Mouse (Mus musculus) heart, embryonic 12.5 days (tissue): ENCODE measurements around the gene Ccdc70. TPM values are rescaled to one million over a fixed set of nuclear protein-coding genes. Genes with fewer than 3 reads are reported as not detected.

ENCODE experiments used
- ATAC-seq: fragments of 200-750 bp; cut with Nextera tagmentation; 2 replicates; pipeline ENCODE4 v1.8.0; 2017; ENCODE audit warnings: moderate TSS enrichment, moderate library complexity; ENCODE audit not compliant: insufficient number of reproducible peaks, low FRiP score
- H3K27ac ChIP-seq: fragments of 300-500 bp; sonication (generic); 2 replicates; pipeline ENCODE4 v1.5.1; 2016; ENCODE audit warnings: mild to moderate bottlenecking, moderate library complexity; ENCODE audit not compliant: poor library complexity, severe bottlenecking
- H3K27me3 ChIP-seq: fragments of 300-500 bp; sonication (generic); replicated peaks from 2 replicates; pipeline ENCODE4 v1.6.1; 2016; ENCODE audit warnings: mild to moderate bottlenecking, moderate library complexity
- H3K36me3 ChIP-seq: fragments of 300-500 bp; sonication (generic); 2 replicates; pipeline ENCODE4 v1.6.1; 2016; ENCODE audit warnings: mild to moderate bottlenecking, moderate library complexity
- H3K4me1 ChIP-seq: fragments of 300-500 bp; sonication (generic); replicated peaks from 2 replicates; pipeline ENCODE4 v1.6.1; 2016; ENCODE audit warnings: mild to moderate bottlenecking
- H3K4me2 ChIP-seq: fragments of 300-500 bp; sonication (generic); 2 replicates; pipeline ENCODE4 v1.6.1; 2016; ENCODE audit warnings: mild to moderate bottlenecking, moderate library complexity
- H3K4me3 ChIP-seq: fragments of 300-500 bp; sonication (generic); 2 replicates; pipeline ENCODE4 v1.5.1; 2016; ENCODE audit warnings: mild to moderate bottlenecking
- H3K9ac ChIP-seq: fragments of 300-500 bp; sonication (generic); 2 replicates; pipeline ENCODE4 v1.6.1; 2016; ENCODE audit warnings: mild to moderate bottlenecking, moderate library complexity
- H3K9me3 ChIP-seq: fragments of 300-500 bp; sonication (generic); replicated peaks from 2 replicates; pipeline ENCODE4 v1.6.1; 2016; ENCODE audit warnings: mild to moderate bottlenecking, moderate library complexity
- WGBS: fragments of 180-500 bp; shearing (Covaris S2); methylation state at CpG from one replicate; pipeline ENCODE4 v1.1.7; 2016; 5-methylcytosine and 5-hydroxymethylcytosine counted together
- polyA plus RNA-seq: library from polyadenylated mRNA; unstranded; fragments of >200 nt; fragmentation: Nextera tagmentation; extraction: Ambion mirVana; gene quantifications from 2 replicates; pipeline ENCODE4 v1.2.1, GENCODE M21; 2016

Gene Ccdc70
- polyA plus RNA-seq, 1 experiment from 2014 or later = not detected

DNA sequence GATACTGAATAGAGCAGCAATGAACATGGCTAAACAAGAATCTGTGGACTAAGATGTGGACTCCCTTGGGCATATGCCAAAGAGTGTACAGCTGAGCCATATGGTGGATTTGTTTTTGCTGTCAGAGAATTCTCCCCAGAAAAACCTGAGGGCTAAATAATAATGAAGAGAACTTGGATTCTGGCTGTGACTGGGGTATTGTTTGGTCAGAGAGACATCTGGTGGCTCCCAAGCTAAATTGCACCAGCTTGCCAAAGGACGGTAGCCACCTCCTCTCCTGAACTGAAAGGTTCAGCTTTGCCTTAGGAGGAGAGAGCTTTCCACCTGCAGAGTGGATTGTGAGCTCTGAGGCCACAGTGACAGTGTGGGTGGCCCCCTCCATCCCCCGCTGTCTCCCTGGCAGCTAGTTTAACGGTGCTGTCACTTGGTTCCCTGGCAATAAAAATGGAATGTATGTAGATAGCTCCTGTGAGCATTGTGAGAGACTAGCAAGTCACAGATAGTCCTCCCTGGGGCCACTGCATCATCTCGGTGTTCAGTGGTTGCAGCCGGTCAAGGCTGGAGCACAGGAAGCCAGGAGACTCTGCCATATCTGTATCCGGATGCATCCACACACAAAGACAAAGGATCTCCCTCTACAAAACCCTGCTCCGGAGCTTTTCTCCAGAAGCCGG, 12.2 kb downstream of the Ccdc70 start:
- no peaks in the 10 kb centered on the region for H3K9me3 ChIP-seq
- H3K27ac ChIP-seq = no peak overlapping the region
- no peaks in the 10 kb centered on the region for H3K36me3 ChIP-seq
- H3K4me2 ChIP-seq = no peak overlapping the region
- ATAC-seq = no peak
- 53% methylated on average over 8 of the region's 8 CpGs for WGBS
- H3K4me3 ChIP-seq = no peak overlapping the region
- H3K27me3 ChIP-seq = no peaks in the 10 kb centered on the region
- H3K4me1 ChIP-seq = no peaks in the 10 kb centered on the region
- no peak overlapping the region for H3K9ac ChIP-seq

GRCm38 (mm10) chr8:21992184-21992583, 22.6 kb downstream of the Ccdc70 start:
- Histone ChIP-seq H3K9ac (no peak overlapping the region), H3K36me3 (no peaks in the 10 kb centered on the region), H3K27ac (no peak overlapping the region), H3K9me3 (no peaks in the 10 kb centered on the region), H3K4me1 (no peaks in the 10 kb centered on the region), H3K4me3 (no peak overlapping the region), H3K27me3 (no peaks in the 10 kb centered on the region), H3K4me2 (no peak overlapping the region)
- 25% methylated on average over 6 of the region's 6 CpGs for WGBS
- peak; percentile 42; the same call in 1 of the 2 replicates for ATAC-seq

DNA sequence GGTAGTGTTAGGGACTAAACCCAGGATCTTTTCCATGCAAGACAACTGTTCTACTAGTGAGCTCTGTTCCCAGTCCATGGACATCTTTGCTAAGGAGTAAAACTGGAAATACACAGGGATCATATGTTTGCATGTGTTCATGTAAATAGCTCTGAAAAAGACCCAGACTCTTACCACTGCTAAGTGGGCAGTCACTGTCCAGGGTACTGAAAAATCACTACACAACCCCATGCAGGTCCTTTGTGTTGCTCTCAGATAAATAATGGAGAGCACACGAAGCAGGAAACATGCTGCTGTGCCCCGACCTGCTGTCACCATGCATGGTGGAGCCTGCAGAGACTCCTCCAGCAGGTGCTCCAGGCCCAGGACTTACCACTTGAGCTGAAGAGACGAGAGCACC, 25.6 kb downstream of the Ccdc70 start:
- ATAC-seq = no peak
- no peak overlapping the region for H3K4me2 ChIP-seq
- WGBS = 41% methylated on average over 3 of the region's 3 CpGs

DNA sequence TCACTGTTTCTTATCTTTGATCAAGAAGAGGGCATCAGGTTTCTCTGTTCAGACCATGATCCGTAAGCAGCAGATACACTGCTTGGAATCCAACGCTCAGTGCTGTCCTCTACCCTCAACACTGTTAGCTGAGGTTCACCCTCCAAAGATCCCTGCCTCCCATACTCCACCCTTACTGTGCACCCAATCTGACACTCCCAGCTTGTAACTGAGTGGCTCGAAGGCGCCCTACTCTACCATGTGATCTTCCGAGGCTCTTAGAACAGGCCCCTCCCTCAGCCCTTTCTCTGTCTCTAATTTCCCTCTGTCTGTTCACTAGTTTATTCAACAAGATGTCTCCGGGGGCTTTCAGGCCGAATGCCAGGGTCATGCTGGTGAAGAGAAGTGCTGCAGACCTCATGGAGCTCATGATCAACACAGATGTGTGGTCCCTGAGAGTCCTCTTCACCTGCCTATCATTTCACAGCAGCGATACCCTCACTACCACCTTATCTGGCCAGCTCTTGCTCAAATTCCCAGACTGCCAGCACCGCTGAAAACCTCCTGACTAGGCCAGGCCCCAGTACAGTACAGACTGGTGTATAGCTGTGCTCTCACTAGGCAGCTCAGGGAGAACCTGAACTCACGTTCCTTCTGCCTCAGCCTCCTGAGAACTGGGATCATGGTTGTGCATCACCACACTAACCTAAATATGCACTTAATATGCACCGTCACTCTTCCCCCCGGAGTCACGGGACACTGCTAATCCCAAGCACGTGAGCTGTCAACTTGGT, 35.4 kb downstream of the Ccdc70 start:
- H3K9me3 ChIP-seq = no peaks in the 10 kb centered on the region
- no peaks in the 10 kb centered on the region for H3K27me3 ChIP-seq
- ATAC-seq = no peak
- no peaks in the 10 kb centered on the region for H3K36me3 ChIP-seq
- no peak overlapping the region for H3K27ac ChIP-seq
- 73% methylated on average over 14 of the region's 14 CpGs for WGBS
- H3K9ac ChIP-seq = no peak overlapping the region
- 0 out of 2 replicates have a peak, but pooled peaks cover 3% of the 10 kb centered on the region for H3K4me1 ChIP-seq
- H3K4me3 ChIP-seq = no peak overlapping the region
- H3K4me2 ChIP-seq = no peak overlapping the region

More for the DNA sequence above, 25.6 kb downstream of the Ccdc70 start:
- H3K4me1 ChIP-seq = no peaks in the 10 kb centered on the region
- no peaks in the 10 kb centered on the region for H3K9me3 ChIP-seq
- no peak overlapping the region for H3K27ac ChIP-seq
- no peaks in the 10 kb centered on the region for H3K27me3 ChIP-seq
- 0 out of 2 replicates have a peak, but pooled peaks cover 2% of the 10 kb centered on the region for H3K36me3 ChIP-seq
- H3K4me3 ChIP-seq = no peak overlapping the region
- H3K9ac ChIP-seq = no peak overlapping the region

DNA sequence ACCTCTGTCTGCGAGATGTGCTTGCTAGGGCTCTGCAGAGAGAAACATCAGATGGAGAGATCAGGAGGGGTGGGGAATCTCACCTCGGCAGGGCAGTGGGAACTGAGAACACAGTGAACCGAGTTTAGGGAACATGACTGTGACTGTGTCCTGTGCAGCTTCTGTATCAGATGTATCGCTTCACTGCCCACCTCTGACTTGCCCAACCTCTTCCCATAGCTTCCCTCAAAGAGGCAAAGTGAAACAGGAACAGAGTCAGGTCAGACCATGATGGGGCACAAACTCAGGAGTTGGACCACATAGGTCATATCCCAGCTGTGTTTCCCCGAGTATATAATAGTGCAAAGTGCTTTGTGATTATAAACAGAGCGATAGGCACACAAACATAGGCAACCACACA, 36.8 kb downstream of the Ccdc70 start:
- H3K27ac ChIP-seq = no peak overlapping the region
- 76% methylated on average over 6 of the region's 6 CpGs for WGBS
- no peaks in the 10 kb centered on the region for H3K9me3 ChIP-seq

DNA sequence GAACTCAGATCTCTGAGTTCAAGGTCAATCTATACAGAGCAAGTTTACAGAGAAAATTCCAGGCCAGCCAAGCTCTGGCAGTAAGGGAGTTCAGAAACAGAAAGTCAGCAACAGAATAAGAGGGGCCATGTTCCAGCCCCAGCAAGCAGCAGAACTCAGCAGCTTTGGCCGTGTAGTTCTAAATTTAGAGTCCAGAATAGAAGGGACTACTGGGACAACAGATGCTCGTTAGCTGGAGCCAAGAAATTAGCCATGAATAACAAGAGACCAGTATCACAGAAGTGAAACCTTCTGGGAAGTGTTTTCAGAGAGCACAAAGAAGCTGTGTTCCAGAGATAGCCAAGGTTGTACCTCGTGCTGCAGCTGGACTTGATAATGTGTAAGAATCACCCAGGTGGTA, 39.8 kb downstream of the Ccdc70 start:
- H3K4me3 ChIP-seq = no peak overlapping the region
- H3K27ac ChIP-seq = no peak overlapping the region
- H3K27me3 ChIP-seq = no peaks in the 10 kb centered on the region
- no peaks in the 10 kb centered on the region for H3K9me3 ChIP-seq
- H3K4me2 ChIP-seq = no peak overlapping the region
- H3K36me3 ChIP-seq = peaks cover 9% of the 10 kb centered on the region; the same call in 1 of the 2 replicates
- no peak overlapping the region for H3K9ac ChIP-seq
- no peak for ATAC-seq
- H3K4me1 ChIP-seq = 0 out of 2 replicates have a peak, but pooled peaks cover 3% of the 10 kb centered on the region
- 45% methylated on average over 3 of the region's 3 CpGs for WGBS

More for the DNA sequence above, 36.8 kb downstream of the Ccdc70 start:
- Histone ChIP-seq H3K27me3 (no peaks in the 10 kb centered on the region), H3K4me1 (0 out of 2 replicates have a peak, but pooled peaks cover 3% of the 10 kb centered on the region), H3K36me3 (peaks cover 6% of the 10 kb centered on the region; the same call in 1 of the 2 replicates), H3K9ac (no peak overlapping the region), H3K4me2 (no peak overlapping the region), H3K4me3 (no peak overlapping the region)
- ATAC-seq = no peak

GRCm38 (mm10) chr8:22013034-22013707, 43.6 kb downstream of the Ccdc70 start:
- no peak for ATAC-seq
- Histone ChIP-seq H3K9me3 (no peaks in the 10 kb centered on the region), H3K9ac (no peak overlapping the region), H3K4me2 (no peak overlapping the region), H3K4me3 (peak overlapping the region; percentile 10; the same call in 1 of the 2 replicates), H3K27me3 (no peaks in the 10 kb centered on the region), H3K4me1 (no peaks in the 10 kb centered on the region), H3K27ac (no peak overlapping the region), H3K36me3 (peaks cover 9% of the 10 kb centered on the region; the same call in 1 of the 2 replicates)
- WGBS = 72% methylated on average over 24 of the region's 24 CpGs

- Histone ChIP-seq H3K4me1 (no peaks in the 10 kb centered on the region), H3K4me2 (no peak overlapping the region), H3K36me3 (no peaks in the 10 kb centered on the region), H3K27ac (no peak overlapping the region), H3K4me3 (no peak overlapping the region), H3K9me3 (no peaks in the 10 kb centered on the region), H3K27me3 (no peaks in the 10 kb centered on the region), H3K9ac (no peak overlapping the region)
- ATAC-seq = no peak
- 77% methylated on average over 7 of the region's 7 CpGs for WGBS
These were observed 48.2 kb downstream of the Ccdc70 start for GRCm38 (mm10) chr8:22017731-22018130.

DNA sequence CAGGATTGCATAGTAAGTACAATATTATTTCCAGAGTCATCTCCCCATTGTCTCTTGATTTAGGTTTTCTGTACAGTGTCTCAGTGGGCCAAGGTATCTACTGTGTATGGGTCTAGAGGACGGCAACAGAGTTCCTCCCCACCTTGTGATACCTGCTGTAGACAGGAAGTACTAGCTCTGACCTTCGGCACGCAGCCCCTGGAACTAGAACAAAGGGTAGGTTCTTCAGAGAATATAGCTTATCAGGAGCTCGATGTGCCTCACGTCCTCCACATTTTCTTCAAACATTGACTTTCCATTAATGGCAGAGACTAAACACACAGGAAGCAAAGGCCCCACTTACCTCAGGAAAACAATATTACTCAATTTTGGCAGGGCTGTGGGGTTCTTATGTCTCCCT, 49.9 kb downstream of the Ccdc70 start:
- ATAC-seq = no peak
- Histone ChIP-seq H3K9me3 (no peaks in the 10 kb centered on the region), H3K4me3 (no peak overlapping the region), H3K4me2 (no peak overlapping the region), H3K27me3 (no peaks in the 10 kb centered on the region), H3K36me3 (no peaks in the 10 kb centered on the region), H3K9ac (no peak overlapping the region), H3K27ac (no peak overlapping the region), H3K4me1 (no peaks in the 10 kb centered on the region)
- WGBS = 59% methylated on average over 5 of the region's 5 CpGs

DNA sequence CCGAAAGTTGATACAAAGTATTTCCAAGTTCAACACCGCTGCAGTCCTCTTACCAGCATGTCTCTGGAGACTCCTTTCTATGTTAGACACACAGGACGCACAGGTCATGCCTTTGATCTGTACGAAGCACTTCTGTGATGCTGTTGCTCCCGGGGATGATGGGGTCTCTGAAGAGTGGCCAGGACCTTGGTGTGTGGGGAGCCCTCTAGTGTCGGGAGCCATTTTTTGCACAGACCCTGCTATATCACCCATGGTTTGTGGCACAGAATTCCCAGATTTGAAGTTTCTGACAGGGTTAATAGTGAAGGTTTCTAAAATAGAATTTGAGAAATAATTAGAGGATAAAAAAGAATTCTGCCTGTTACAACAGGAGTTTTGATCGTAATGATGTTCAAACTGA, 52.7 kb downstream of the Ccdc70 start:
- Histone ChIP-seq H3K9me3 (no peaks in the 10 kb centered on the region), H3K27me3 (no peaks in the 10 kb centered on the region)
- 55% methylated on average over 7 of the region's 7 CpGs for WGBS

More for the DNA sequence above, 52.7 kb downstream of the Ccdc70 start:
- no peak overlapping the region for H3K27ac ChIP-seq
- no peak overlapping the region for H3K4me2 ChIP-seq
- H3K4me3 ChIP-seq = no peak overlapping the region
- no peaks in the 10 kb centered on the region for H3K36me3 ChIP-seq
- no peak overlapping the region for H3K9ac ChIP-seq
- no peak for ATAC-seq
- no peaks in the 10 kb centered on the region for H3K4me1 ChIP-seq
